Mouse (Mus musculus) left cerebral cortex, adult 8-10 months (tissue): ENCODE results near the gene Grin2d. TPM values are rescaled to one million over a fixed set of nuclear protein-coding genes. Genes with fewer than 3 reads are reported as not detected.
A peak's percentile ranks its signal among the peaks of the same experiment; 100 is the strongest.

Experiments
- DNase-seq, 2 experiments: peaks; one replicate each; pipeline ENCODE4 v3.0.0; 2022; ENCODE audit warnings: low spot score in 2 of 2
- total RNA-seq, 4 experiments: library from RNA; stranded (reverse); gene quantifications; 2 replicates each; pipeline ENCODE4 v1.2.4; 2022

Gene Grin2d
- total RNA-seq, 4 experiments from 2014 or later = 11.1 to 12.9 (median 11.8) TPM

- no peak for DNase-seq
Measured at GRCm38 (mm10) chr7:45809276-45810075, 68.7 kb downstream of the Grin2d start.

GRCm38 (mm10) chr7:45808471-45808870 lies 69.7 kb downstream of the Grin2d start:
- no peak for DNase-seq

- DNase-seq = no peak
Measured at GRCm38 (mm10) chr7:45805941-45806340, 72.2 kb downstream of the Grin2d start.

GRCm38 (mm10) chr7:45802551-45802950 lies 75.6 kb downstream of the Grin2d start:
- no peak for DNase-seq

GRCm38 (mm10) chr7:45801348-45801747 lies 76.8 kb downstream of the Grin2d start:
- DNase-seq = peak; percentile 82 to 83

- DNase-seq = no peak
Measured at GRCm38 (mm10) chr7:45800546-45801204, 77.5 kb downstream of the Grin2d start.

GRCm38 (mm10) chr7:45800001-45800400 lies 78.2 kb downstream of the Grin2d start:
- no peak for DNase-seq

- no peak for DNase-seq
Measured at GRCm38 (mm10) chr7:45798931-45799330, 79.2 kb downstream of the Grin2d start.

- no peak for DNase-seq
Measured at GRCm38 (mm10) chr7:45798511-45798836, 79.7 kb downstream of the Grin2d start.

GRCm38 (mm10) chr7:45797661-45798510 lies 80.3 kb downstream of the Grin2d start:
- DNase-seq = no peak

- DNase-seq = no peak
Measured at GRCm38 (mm10) chr7:45796950-45797349, 81.2 kb downstream of the Grin2d start.

GRCm38 (mm10) chr7:45794971-45795370 lies 83.2 kb downstream of the Grin2d start:
- DNase-seq = no peak

GRCm38 (mm10) chr7:45793969-45794585 lies 84.1 kb downstream of the Grin2d start:
- no peak for DNase-seq

GRCm38 (mm10) chr7:45793240-45793639 lies 84.9 kb downstream of the Grin2d start:
- DNase-seq = no peak

GRCm38 (mm10) chr7:45791756-45792490 lies 86.3 kb downstream of the Grin2d start:
- no peak for DNase-seq

GRCm38 (mm10) chr7:45790721-45791120 lies 87.5 kb downstream of the Grin2d start:
- no peak for DNase-seq

GRCm38 (mm10) chr7:45787642-45788041 lies 90.5 kb downstream of the Grin2d start:
- no peak for DNase-seq

- peak in 1 of 2 experiments; percentile 78 for DNase-seq
Measured at GRCm38 (mm10) chr7:45786661-45787413, 91.3 kb downstream of the Grin2d start.

GRCm38 (mm10) chr7:45786136-45786578 lies 92.0 kb downstream of the Grin2d start:
- DNase-seq = peak in 1 of 2 experiments; percentile 48
